Mouse (Mus musculus): Measurements from ENCODE around the gene Eif4ebp2.
A peak's percentile ranks its signal among the peaks of the same experiment; 100 is the strongest.

Eif4ebp2 gene

DNA sequence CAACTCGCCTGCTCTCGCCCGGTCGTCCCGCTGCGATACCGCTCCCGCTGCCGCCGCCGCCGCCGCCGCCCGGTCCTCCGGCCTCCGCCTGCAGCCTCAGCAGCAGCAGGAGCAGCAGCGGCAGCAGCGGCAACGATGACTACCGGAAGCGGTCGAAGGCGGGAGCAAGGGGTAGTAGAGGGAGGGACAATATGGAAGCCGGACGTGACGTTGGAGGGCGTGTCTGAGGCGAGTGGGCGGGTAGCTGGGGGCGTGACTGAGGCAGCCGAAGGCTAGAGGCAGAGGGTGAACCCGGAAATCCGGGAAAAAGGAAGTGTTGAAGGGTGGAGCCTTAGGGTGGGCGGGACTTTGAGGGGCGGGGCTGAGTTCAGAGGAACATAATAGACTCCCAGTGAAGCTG is at the start of gene Eif4ebp2:
Gene Eif4ebp2 (minus strand): TSS at position 17 of the 400 bp plus-strand sequence.
- peak; percentile 95 for ATAC-seq (ENCODE audit: insufficient number of reproducible peaks, low FRiP score, low TSS enrichment)

DNA sequence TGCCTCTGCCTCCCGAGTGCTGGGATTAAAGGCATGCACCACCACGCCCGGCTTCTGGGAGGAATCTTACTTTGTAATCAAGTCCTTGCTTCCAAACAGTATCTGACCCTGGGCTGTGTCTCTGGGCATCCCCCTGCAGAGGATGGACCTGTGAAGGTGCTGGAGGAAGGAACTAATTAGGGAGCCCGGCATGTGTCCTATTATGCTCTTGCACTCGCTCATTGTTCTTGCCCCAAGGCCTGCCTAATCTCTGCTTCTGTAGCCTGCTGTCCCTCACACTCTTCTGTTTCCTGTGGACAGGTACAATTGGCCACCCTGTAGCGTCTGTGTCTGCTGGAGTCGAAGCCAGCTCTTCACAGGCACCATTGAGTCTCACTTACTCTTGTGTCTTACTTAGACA is 48.3 kb upstream of the Eif4ebp2 start:
- no peak for ATAC-seq (ENCODE audit: insufficient number of reproducible peaks, low FRiP score, low TSS enrichment)

DNA sequence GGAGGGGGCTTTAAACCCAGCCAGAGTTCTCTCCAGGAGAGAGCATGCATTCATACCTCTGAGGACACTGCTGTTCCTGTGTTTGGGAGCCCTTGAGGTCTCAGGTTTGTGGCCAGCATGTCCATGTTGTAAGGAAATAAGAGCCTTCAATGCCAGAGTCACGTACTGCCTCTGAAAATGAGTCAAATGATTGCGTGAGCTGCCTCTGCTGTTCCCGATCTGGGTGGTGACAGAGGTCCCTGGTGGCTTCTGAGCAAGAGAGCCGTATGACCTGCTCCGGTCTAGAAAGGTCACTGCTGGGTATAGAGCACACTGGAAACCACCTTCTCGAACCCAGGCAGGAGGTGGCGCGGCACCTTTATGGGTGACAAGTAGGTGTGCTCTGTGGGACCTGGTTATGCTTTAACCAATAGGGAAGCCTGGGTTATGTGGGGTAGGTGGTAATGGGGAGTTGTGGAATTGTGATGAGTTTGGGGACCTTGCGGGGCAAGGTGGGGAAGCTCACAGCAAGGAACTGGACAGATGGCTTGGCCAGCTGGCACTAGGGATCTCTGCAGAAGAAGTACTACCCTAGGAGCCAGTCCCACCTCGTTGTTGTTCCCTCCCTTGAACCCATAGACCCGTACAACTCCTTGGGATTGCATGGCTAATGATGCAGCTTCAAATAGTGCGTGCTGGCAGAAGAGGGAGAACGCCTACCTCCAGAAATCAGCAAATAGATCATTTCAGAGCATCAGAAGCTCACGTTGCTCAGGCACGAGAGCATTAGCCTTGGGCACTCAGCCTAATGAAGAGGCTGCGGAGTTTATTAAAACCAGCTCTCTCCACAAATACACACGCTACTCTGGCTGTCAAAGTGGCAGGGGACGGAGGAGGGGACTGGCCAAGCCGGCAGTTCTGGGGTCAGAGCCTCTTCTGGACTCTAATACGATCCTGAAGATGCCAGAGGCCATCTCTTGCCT is 47.3 kb upstream of the Eif4ebp2 start:
- ATAC-seq (ENCODE audit: insufficient number of reproducible peaks, low FRiP score, low TSS enrichment), result peak; percentile 41; the same call in 1 of the 2 replicates

DNA sequence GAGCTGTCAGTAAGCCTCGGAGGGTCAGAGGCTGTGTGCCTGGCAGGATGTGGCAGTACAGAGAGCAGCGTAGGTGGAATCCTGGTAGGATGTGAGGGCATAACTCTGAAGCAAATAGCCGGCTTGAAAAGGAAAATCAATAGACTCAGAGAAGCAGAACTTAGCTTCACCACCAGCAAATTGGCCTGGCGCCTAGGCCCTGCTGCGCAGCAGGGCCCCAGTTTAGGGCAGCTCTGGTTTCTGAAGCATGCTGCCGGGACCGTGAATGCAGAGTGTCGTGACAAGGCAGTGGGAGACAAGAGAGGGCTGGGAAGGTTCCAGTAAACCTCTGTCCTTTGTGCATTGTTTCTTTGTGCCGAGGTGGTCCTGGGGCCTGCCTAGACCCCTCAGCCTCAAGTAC is 43.8 kb upstream of the Eif4ebp2 start:
- no peak for ATAC-seq (ENCODE audit: insufficient number of reproducible peaks, low FRiP score, low TSS enrichment)

DNA sequence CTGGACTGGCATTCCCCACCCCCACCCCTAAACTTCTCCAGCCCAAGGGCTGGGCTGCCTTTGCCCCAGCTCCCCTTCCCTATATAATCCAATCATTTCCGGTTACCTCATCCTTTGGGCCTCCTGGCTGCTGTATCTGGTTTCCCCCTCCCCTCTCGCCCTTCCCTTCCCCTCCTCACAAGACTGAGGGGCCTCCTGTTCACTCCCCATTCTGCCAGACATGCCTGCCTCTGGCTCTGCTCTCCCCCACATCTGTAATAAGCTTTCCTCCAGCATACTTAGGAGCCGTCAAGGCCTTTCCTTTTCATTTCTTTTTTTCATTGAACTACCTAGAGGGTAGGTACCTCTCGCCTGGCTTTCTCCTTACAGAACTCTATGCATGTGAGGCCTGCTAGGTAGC is 43.0 kb upstream of the Eif4ebp2 start:
- no peak for ATAC-seq (ENCODE audit: insufficient number of reproducible peaks, low FRiP score, low TSS enrichment)

DNA sequence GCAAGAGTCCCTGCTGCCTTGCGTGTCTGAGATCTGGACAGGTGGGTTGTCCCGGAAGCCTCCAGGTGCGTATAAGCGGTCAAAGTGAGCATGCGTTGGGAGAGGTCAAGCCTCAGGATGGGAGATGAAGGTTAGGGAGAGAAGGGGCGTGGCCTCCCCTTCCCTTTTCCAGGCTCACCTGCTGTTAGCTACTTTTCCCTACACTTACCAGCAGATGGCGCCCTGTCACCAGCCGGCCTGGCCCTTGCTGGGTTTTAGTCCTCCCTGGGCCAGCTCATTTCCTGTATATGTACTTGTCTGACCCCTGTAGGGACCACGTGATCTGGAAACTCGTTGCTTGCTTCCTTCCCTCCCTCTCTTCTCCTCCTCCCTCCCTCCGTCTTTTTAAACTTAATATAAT is 39.6 kb upstream of the Eif4ebp2 start:
- ATAC-seq (ENCODE audit: insufficient number of reproducible peaks, low FRiP score, low TSS enrichment), result peak; percentile 60; the same call in 1 of the 2 replicates

DNA sequence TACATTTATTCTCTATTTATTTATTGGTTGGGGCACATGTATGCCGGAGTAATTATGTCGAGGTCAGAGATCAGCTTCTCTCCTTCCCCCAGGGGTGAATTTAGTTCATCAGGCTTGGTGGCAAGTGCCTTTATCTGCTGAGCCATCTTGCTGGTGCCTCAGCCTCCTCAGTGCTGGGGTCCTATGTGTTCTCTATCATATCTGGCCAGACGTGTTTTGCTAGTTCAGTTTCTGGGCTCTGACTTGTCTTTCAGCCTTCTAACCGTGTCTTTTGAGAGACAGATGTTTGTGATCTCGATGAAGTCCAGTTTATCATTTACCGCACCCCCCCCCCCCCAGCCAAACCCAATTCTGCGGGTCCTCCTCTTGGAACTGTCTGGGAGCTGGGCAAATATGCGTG is 39.1 kb upstream of the Eif4ebp2 start:
- ATAC-seq (ENCODE audit: insufficient number of reproducible peaks, low FRiP score, low TSS enrichment), result no peak

DNA sequence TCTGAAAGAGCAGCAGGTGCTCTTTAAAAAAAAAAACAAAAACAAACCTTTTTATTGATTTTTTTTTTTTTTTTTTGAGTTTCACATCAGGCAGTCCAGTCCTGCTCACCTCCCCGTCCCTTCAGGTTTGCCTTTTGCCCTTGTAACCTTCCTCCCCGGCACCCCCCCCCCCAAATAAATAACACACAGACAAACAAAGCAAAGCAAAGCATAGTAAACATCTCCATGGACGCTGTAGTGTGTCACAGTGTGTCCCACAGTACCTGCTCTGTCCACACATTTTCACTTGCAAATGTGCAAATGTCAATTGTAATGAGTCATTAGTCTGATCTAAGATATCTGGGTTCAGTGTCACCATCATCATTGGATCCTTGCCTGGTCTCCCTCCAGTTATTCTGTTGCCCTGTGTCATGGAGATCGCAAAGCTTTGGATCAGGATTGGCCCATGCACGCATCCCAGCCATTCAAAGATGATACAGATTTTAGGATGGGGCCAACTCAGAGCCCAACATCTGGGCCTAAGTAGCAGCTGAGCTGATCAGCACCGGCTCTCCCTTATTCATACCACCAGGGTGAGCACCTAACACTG is 36.2 kb upstream of the Eif4ebp2 start:
- ATAC-seq (ENCODE audit: insufficient number of reproducible peaks, low FRiP score, low TSS enrichment), result no peak

DNA sequence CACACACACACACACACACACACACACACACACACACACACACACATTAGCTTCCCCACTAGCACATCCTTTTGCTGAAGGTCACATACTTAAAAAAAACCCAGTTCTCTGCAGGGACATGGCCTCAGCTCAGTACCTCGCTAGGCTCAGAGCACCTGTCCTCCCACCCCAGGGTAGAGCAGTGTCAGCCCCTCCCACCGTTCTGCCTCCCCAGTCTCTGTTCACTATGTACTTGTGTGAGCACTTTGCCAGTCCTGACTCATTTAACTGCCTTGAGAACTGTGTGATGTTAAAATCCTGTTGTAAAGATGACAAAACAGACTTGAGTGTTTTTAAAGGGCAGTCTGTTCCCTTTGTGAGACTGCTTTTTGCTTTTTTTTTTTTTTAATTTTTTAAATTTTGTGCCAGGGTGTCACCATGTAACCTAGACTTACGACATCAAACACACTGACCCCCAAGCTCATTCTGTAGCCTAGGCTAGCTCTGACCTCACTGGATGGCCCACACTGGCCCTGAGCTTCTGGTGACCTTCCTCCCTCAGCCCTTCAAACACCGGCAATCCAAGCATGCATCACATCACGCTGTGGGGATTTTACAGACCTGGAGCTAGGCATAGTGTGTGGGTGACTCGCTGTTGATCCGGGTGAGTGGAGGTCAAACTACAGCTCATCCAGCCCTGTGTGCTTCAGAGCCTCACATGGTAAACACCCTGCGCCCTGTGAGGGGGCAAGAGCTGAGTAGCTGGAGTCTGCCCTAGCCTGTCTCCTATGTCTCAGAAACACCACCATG is 34.3 kb upstream of the Eif4ebp2 start:
- no peak for ATAC-seq (ENCODE audit: insufficient number of reproducible peaks, low FRiP score, low TSS enrichment)

DNA sequence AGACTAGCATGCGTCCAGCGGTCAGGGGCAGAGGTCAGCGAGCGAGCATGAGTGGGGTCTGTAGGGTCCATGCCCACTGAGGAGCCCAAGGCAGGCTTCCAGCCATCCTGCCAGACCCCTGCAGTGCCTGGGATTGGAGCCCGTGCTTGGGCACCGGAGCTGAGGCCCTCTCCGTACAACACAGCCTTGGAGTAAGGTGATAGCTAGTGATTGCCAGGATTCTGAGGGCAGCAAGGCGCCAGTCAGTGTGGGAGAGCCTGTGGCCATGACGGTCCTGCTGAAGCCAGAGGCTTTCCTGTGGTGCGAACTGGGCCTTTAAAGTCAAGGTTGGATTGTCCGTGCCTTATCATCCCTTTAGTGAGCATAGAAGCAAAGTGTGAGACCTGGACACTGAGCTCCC is 32.3 kb upstream of the Eif4ebp2 start:
- ATAC-seq (ENCODE audit: insufficient number of reproducible peaks, low FRiP score, low TSS enrichment), result no peak

DNA sequence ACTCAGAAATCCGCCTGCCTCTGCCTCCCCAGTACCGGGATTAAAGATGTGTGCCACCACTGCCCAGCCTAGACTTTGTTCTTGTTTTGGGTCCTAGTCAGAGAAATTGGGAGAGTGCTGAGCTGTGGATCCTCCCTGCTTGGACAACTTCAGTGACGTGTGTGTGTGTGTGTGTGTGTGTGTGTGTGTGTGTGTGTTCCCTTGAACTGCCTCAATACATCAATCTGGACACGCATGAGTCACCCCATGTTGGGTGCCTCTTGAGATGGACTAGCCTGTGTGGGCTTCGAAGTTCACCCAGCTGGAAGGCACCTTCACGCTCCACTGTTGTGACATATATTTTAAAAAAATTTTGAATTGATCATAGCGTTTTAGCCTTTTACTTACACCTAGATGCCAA is 30.3 kb upstream of the Eif4ebp2 start:
- ATAC-seq (ENCODE audit: insufficient number of reproducible peaks, low FRiP score, low TSS enrichment), result no peak

DNA sequence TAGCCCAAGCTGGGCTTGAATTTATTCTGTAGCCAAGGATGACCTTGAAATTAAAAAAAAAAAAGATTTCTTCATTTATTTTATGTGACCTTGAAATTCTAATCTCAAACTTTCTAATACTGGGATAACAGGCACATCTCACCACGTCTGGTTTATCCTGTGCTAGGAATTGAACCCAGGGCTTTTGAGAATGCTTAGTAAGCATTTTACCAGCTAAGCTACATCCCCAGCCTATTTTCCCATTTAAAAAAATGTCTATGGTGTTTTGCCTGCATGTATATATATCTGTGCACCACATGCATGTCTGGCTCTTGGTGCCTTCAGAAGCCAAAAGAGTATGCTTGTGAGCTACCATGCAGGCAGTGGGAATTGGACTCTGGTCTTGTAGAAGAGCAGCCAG is 28.0 kb upstream of the Eif4ebp2 start:
- ATAC-seq (ENCODE audit: insufficient number of reproducible peaks, low FRiP score, low TSS enrichment), result no peak

DNA sequence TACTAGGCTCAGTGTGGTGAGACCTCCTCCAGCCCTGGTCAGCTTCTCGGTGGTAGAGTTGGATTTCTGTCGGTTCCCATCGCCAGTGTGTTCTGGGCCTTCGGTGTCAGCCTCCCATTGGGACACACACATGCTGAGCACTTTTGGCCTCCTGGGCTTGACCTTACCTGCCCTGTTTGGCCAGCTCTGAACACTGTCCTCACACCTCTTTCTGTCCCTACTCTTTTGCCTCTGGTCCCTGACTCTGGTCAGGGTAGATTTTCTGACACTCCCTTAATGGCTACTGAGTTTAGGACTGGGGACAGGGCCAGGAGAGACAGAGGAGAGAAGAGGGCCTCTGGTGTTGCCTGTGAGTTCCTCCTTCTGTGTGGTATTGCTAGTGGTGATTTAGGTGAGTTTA is 27.5 kb upstream of the Eif4ebp2 start:
- ATAC-seq (ENCODE audit: insufficient number of reproducible peaks, low FRiP score, low TSS enrichment), result no peak

DNA sequence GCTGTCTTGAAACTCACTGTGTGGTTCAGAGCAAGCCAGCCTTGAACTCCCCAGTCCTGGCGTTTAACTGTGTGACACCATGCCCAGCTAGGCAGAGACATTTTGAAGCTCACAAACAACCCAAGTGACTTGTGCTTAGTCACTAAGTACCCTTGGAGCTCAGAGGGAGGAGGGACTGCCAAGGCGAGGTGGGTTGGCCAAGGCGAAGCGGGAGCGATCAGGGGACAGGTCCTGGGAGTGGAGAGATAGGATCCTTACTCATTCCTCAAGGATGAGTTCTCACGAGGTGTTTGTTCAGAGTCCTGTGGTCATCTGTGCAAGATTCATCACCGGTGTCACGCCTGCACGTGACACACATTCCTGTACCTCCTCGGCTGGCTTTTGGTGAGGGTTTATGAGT is 27.0 kb upstream of the Eif4ebp2 start:
- no peak for ATAC-seq (ENCODE audit: insufficient number of reproducible peaks, low FRiP score, low TSS enrichment)

DNA sequence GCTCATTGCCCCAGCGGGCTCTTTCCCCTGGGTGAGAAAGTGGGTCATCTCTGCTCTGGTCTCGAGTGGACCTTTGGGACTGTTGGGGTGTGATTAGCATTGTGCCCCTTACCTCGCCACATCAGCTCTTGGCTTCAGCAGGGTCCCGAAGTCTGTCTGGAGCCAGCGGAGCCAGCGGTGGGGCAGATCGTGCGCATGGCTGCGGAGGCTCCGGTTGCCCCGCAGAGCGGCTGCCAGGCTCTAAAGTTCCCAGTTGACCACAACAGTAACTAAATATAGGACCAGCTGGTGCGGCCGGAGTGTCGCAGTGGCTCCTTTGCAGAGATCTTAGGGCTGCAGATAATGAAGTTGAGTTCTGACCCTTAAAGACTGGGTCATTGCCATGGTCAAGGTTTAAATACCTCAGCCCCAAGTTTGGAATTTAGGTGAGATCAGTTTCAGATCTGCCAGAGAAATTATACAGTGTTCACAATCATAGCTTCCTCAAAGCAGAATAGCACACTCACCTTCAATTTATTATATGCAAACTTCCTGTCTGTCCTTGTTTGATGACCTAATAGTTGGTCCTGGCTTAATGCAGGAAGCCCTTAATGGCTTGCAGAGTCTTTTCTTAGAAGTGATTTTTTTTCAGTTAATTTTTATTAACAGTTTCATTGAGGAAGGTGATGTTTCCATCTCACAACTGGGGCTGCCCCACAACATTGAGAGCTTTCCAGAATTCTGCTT is 24.1 kb upstream of the Eif4ebp2 start:
- no peak; the same call in 1 of the 2 replicates for ATAC-seq (ENCODE audit: insufficient number of reproducible peaks, low FRiP score, low TSS enrichment)

DNA sequence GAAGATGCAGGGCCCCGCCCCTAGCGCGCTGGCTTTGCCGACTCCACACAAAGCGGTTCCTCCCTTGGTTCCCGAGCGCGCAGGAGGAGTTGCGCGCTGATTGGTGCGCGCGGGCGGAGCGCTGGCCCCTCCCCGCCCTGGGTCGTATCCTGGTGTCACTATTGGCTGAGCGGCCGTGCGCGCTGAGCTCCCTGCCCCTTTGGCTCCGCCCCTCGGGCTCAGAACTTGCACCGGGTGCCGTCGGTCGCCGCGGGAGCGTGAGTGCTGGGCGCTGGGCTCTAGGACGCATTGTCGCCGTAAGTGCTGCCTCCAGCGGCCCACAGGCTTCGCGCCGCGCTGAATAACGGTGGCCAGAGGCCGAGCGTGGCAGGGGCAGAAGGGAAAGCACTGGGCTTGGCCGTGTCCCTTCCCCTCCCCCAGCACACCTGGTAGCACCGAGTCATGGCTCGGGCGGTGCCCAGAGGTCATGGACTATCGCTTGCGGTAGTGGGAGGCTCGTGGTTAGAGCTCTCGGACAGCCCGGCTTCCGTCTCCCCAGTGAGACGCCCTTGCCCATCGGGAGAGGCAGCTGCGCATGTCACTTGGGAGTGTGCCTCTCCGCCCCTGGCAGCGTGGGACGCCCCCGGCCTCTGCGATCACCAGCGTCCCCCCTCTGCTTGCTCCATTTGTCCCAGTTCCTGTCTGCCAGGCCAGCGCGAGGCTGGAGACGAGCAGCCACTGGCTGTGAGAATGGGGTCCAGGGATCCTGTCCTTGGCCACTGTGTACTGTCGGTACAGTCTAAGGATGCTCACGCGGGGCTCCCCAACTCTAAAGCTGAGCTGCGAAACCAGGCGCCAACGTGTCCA is 23.4 kb upstream of the Eif4ebp2 start, which contains the start of gene Lrrc20:
Gene Lrrc20 (plus strand): TSS at position 208 of the 846 bp plus-strand sequence.
- ATAC-seq (ENCODE audit: insufficient number of reproducible peaks, low FRiP score, low TSS enrichment), result peak; percentile 99

DNA sequence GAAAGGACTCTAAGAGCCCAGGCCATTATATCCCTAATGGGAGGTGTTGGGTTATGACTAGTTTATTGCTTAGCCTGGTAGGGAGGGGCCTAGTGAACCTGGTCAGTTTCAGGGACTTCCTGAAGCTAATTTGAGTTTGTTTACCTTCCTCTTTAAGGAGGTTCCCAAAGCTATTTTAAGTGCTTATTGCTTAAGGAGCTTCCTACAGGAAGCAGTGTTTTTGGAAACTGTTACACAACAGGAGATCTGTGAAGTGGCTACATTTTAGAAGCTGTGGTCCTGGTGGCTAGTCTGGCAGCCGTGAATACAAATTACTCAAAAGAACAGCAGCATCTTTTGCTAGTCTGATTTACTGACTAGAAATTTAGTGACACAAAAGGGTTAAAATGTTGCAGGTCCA is 21.9 kb upstream of the Eif4ebp2 start:
- no peak for ATAC-seq (ENCODE audit: insufficient number of reproducible peaks, low FRiP score, low TSS enrichment)

DNA sequence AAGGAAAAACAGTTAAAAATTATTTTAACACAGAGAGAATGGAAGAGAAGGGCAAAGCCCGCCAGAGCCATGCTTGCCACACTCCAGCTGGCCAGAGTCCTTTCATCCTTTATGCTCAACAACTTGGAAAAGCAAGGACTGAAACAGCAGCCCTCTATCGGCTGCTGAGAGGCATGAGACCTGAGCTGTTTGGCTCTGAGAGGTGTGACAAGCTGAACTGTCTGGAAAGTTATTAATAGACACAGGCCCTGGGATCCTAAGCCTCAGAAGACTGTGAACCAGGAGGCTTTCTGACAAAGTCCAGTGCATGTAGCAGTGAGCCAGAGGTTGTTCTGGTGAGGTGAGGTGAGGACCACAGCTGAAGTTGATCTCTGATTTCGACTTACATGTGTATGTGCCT is 21.2 kb upstream of the Eif4ebp2 start:
- ATAC-seq (ENCODE audit: insufficient number of reproducible peaks, low FRiP score, low TSS enrichment), result no peak

DNA sequence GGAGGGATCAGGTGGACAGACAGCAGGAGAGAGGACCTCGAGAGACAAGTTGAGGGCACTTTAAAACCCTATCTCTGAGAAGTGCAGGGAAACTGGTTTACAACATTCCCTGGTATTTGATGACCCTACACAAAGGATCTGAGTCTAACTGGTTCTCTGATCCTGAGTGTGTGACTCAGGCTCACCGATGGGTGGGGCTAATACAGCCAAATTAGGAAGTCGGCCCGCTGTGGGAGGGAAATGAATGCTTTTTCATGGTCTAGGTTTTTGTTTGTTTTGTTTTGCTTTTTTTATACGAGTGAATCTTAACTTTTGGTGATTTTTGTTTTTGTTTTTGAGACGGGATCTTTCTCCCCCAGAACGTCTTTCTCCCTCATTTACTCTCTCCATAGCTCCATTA is 16.4 kb upstream of the Eif4ebp2 start:
- ATAC-seq (ENCODE audit: insufficient number of reproducible peaks, low FRiP score, low TSS enrichment), result no peak
